Mouse (Mus musculus) lung, embryonic 16.5 days (tissue): ENCODE measurements around the gene Gatad1. TPM values are rescaled to one million over a fixed set of nuclear protein-coding genes. Genes with fewer than 3 reads are reported as not detected.

ENCODE experiments used
- ATAC-seq: fragments of 200-750 bp; cut with Nextera tagmentation; 2 replicates; pipeline ENCODE4 v1.8.0; 2017; ENCODE audit warnings: low read depth, mild to moderate bottlenecking, moderate library complexity
- H3K27ac ChIP-seq: fragments of 300-500 bp; sonication (generic); 2 replicates; pipeline ENCODE4 v1.5.1; 2014; ENCODE audit warnings: mild to moderate bottlenecking, control low read depth, low read length
- H3K27me3 ChIP-seq: fragments of 300-500 bp; sonication (generic); 2 replicates; pipeline ENCODE4 v1.6.1; 2014; ENCODE audit warnings: low read depth, low read length, mixed read lengths; ENCODE audit not compliant: control insufficient read depth, insufficient read depth
- H3K36me3 ChIP-seq: fragments of 300-500 bp; sonication (generic); 2 replicates; pipeline ENCODE4 v1.6.1; 2014; ENCODE audit warnings: low read length; ENCODE audit not compliant: control insufficient read depth, insufficient read depth
- H3K4me1 ChIP-seq: fragments of 300-500 bp; sonication (generic); replicated peaks from 2 replicates; pipeline ENCODE4 v1.6.1; 2014; ENCODE audit warnings: low read length, mixed read lengths; ENCODE audit not compliant: control insufficient read depth, insufficient read depth
- H3K4me2 ChIP-seq: fragments of 300-500 bp; sonication (generic); 2 replicates; pipeline ENCODE4 v1.6.1; 2014; ENCODE audit warnings: low read depth, low read length, control low read depth
- H3K4me3 ChIP-seq: fragments of 300-500 bp; sonication (generic); 2 replicates; pipeline ENCODE4 v1.5.1; 2014; ENCODE audit warnings: mild to moderate bottlenecking, low read length, control low read depth
- H3K9ac ChIP-seq: fragments of 300-500 bp; sonication (generic); 2 replicates; pipeline ENCODE4 v1.6.1; 2014; ENCODE audit warnings: low read length, control low read depth
- H3K9me3 ChIP-seq: fragments of 300-500 bp; sonication (generic); 2 replicates; pipeline ENCODE4 v1.6.1; 2016; ENCODE audit warnings: low read length; ENCODE audit not compliant: control insufficient read depth
- WGBS: fragments of 180-500 bp; shearing (Covaris S2); extraction: QIAGEN DNeasy Blood & Tissue Kit; methylation state at CpG from one replicate; pipeline ENCODE4 v1.1.7; 2014; 5-methylcytosine and 5-hydroxymethylcytosine counted together
- polyA plus RNA-seq: library from polyadenylated mRNA; unstranded; fragments of >200 nt; fragmentation: Nextera tagmentation; extraction: Ambion mirVana; gene quantifications from 2 replicates; pipeline ENCODE4 v1.2.1, GENCODE M21; 2015

Gene Gatad1
- polyA plus RNA-seq = 62.9 and 65.7 TPM in 2 replicates

DNA sequence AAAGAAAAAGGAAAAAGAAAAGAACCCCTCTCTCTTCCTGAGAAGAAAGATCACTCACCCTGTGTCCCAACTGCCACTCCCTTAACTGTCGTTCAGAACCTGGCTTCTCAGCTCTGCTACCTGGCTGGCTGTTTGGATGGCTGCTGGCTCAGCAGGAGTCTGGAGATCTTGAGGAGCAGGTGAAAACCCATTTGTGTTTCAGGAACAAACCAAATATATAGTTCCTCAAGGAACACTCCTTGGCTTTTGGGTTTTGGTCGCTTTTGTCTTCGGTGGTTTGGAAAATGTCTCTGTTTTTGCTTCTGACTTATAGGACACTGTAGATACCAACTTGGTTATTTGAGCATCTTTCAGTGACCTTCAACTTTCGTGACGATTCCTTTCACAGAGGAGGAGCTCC is at the start of gene Gatad1:
Gene Gatad1, minus strand, starts transcription at position 101 of the 400 bp plus-strand sequence.
- WGBS = 63% methylated on average over 5 of the region's 5 CpGs
- ATAC-seq = no peak
- no peak within 1 kb of the TSS for H3K27ac ChIP-seq

DNA sequence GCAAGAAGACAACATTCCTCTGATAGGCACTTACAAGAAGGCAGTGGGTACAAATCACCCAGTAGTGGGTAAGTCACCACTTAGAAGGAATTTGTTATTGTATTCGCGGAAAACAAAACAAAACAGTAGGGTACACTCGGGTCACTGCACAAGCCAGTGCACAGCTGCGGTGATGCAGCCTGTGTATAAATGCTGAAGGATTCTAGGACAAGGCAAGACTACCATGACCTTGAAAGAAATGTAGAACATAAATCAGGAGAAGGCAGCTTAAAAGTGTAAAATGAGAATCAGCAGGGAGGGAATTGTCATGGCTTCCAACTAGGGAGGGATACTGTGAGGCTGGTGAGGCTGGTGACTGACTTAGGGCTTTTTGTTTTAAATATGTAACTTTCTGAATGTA is 45.2 kb upstream of the Gatad1 start:
- no peaks in the 10 kb centered on the region for H3K27me3 ChIP-seq
- no peak overlapping the region for H3K27ac ChIP-seq
- H3K4me1 ChIP-seq = no peaks in the 10 kb centered on the region
- 87% methylated on average over 4 of the region's 4 CpGs for WGBS
- ATAC-seq = no peak
- no peak overlapping the region for H3K4me2 ChIP-seq
- peaks cover 5% of the 10 kb centered on the region for H3K36me3 ChIP-seq
- H3K9me3 ChIP-seq = no peaks in the 10 kb centered on the region
- H3K9ac ChIP-seq = no peak overlapping the region
- H3K4me3 ChIP-seq = no peak overlapping the region

More for the DNA sequence above, at the start of gene Gatad1:
- no peak within 1 kb of the TSS for H3K9ac ChIP-seq
- H3K4me1 ChIP-seq = no peaks in the 10 kb centered on the region
- no peaks in the 10 kb centered on the region for H3K27me3 ChIP-seq
- H3K4me2 ChIP-seq = no peak within 1 kb of the TSS
- no peak within 1 kb of the TSS for H3K4me3 ChIP-seq
- no peaks in the 10 kb centered on the region for H3K9me3 ChIP-seq
- no peaks in the 10 kb centered on the region for H3K36me3 ChIP-seq

DNA sequence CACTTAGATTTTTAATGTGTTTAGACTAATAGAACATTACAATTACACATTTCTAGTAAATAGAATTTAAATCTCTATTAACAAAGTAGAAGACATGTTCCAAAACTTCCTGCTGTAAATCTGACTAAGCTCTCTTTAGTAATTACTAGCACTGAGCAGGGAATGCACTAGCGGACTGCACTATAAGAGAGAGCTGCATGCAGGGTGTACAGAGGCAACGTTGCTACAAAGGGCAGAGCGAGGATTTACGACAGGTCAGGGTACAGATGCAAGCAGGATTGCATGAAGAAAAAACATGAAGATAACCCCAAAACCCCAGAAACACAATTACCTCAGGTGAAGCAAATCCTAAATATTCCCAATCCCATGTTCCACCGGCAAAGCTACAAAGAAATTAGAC is 43.0 kb upstream of the Gatad1 start:
- no peak for ATAC-seq
- no peaks in the 10 kb centered on the region for H3K4me1 ChIP-seq
- 90% methylated on average over 5 of the region's 5 CpGs for WGBS
- no peak overlapping the region for H3K27ac ChIP-seq
- H3K9ac ChIP-seq = no peak overlapping the region
- H3K9me3 ChIP-seq = no peaks in the 10 kb centered on the region
- peaks cover 5% of the 10 kb centered on the region for H3K36me3 ChIP-seq
- H3K4me2 ChIP-seq = no peak overlapping the region
- no peak overlapping the region for H3K4me3 ChIP-seq
- H3K27me3 ChIP-seq = no peaks in the 10 kb centered on the region

DNA sequence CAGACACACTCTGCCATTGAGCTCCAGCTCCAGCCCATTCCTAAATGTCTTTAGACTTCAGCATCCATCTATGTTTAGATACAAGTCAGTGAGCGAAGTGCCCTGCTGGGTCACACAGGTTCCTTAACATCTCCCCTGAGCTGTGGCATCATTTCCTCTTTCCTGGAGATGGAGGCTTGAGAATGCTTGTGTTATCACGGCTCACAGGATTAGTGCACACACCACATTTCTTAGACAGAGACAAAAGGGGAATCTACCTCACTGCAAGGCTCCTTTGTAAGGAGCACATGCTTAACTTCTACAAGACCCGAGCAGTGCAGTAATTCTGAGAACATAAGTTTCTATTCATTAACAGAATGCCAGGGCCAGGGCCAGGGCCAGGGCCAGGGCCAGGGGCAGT is 39.0 kb upstream of the Gatad1 start:
- Histone ChIP-seq H3K4me1 (no peaks in the 10 kb centered on the region), H3K27ac (no peak overlapping the region), H3K4me3 (no peak overlapping the region), H3K36me3 (peaks cover 18% of the 10 kb centered on the region), H3K9me3 (no peaks in the 10 kb centered on the region), H3K4me2 (no peak overlapping the region), H3K9ac (no peak overlapping the region), H3K27me3 (no peaks in the 10 kb centered on the region)
- ATAC-seq = no peak
- WGBS = 91% methylated on average over 3 of the region's 3 CpGs

DNA sequence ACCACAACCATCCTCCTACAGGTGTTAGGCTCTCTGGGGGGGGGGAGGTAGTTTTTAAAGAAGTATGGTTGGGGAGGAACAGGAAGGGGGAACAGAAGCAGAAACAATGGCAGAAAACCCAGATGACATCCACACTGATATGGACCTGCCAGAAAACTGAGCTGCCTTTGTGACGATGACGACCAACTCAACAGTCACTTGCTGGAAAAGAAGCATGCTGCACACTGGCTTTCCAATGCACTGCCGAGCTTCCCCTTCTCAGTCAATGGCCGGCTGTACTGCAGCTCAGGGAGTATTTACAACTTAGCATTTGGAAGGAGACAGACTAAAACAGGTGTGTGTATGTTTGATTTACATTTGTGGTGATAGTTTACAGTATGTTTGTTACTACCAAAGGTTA is 38.2 kb upstream of the Gatad1 start:
- H3K27me3 ChIP-seq = no peaks in the 10 kb centered on the region
- WGBS = 81% methylated on average over 4 of the region's 4 CpGs
- H3K9ac ChIP-seq = no peak overlapping the region
- H3K9me3 ChIP-seq = no peaks in the 10 kb centered on the region
- no peaks in the 10 kb centered on the region for H3K4me1 ChIP-seq
- H3K4me3 ChIP-seq = no peak overlapping the region
- ATAC-seq = no peak
- no peak overlapping the region for H3K4me2 ChIP-seq
- no peak overlapping the region for H3K27ac ChIP-seq
- peaks cover 16% of the 10 kb centered on the region for H3K36me3 ChIP-seq

DNA sequence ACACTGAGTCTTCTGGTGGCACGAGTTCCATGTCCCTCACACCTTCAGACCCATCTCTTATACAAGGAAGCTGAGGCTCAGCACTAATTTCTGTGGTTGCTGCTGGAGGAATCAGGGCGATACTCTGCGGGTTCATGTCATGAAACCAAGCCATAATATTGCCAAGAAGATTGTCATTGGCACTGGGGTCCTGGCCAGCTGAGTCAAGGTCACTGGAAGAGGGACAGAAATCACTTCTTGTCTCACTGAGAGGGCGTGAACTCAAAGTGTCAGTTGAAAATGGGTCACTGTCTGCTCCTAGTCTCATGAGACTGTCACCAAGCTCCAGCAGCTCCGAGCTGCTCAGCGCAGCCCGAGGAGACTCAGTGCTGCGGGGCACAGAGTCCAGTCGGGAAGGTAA is 36.0 kb upstream of the Gatad1 start:
- H3K27me3 ChIP-seq = no peaks in the 10 kb centered on the region
- no peak overlapping the region for H3K27ac ChIP-seq
- H3K4me2 ChIP-seq = no peak overlapping the region
- peaks cover 12% of the 10 kb centered on the region for H3K36me3 ChIP-seq
- WGBS = 92% methylated on average over 9 of the region's 9 CpGs
- H3K4me1 ChIP-seq = no peaks in the 10 kb centered on the region
- H3K9me3 ChIP-seq = no peaks in the 10 kb centered on the region
- H3K4me3 ChIP-seq = no peak overlapping the region
- no peak overlapping the region for H3K9ac ChIP-seq
- ATAC-seq = no peak

DNA sequence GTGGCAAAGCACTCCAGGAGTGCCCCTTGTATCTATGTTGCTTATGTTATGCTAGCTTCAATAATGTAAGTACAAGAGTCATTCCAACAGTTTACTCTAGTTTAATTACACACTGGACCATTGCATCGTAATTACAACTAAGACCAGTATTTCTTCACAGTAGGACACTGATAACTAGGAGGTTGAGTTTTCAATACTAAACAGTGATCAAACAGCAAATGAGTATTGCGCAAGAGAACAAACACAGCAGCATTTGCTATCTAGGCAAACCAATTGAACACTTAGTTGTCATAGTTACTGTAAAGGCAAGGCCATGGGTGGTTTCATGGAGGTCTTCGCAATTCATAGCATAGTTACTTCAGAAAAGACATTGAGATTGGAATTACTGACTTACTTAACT is 34.3 kb upstream of the Gatad1 start:
- H3K9ac ChIP-seq = no peak overlapping the region

DNA sequence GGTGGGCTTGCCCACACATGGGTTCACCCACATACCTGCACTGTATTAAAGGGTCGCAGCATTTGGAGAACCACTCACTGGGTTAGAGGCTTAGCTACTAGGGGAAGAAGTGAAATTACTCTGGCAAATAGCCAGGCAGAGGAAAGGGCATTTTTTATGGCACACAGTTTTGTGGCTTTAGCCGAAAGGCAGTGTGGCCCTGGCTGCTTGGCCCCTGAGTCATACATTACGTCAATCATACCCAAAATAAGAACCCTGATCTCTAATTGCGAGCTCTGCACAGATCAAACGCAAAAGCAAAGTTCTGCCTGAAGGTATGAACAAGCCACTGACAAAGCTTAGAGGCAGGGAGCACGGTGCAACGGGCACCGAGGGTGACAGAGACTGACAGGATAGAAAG is 31.3 kb upstream of the Gatad1 start:
- Histone ChIP-seq H3K27me3 (no peaks in the 10 kb centered on the region), H3K4me3 (no peak overlapping the region), H3K36me3 (peaks cover 10% of the 10 kb centered on the region; the same call in 1 of the 2 replicates), H3K4me2 (no peak overlapping the region), H3K27ac (no peak overlapping the region), H3K9me3 (no peaks in the 10 kb centered on the region), H3K4me1 (no peaks in the 10 kb centered on the region), H3K9ac (no peak overlapping the region)
- ATAC-seq = no peak
- 85% methylated on average over 8 of the region's 8 CpGs for WGBS

More for the DNA sequence above, 34.3 kb upstream of the Gatad1 start:
- no peak overlapping the region for H3K4me3 ChIP-seq
- no peak for ATAC-seq
- WGBS = 96% methylated on average over 3 of the region's 3 CpGs
- H3K4me1 ChIP-seq = no peaks in the 10 kb centered on the region
- H3K27me3 ChIP-seq = no peaks in the 10 kb centered on the region
- no peak overlapping the region for H3K27ac ChIP-seq
- no peaks in the 10 kb centered on the region for H3K9me3 ChIP-seq
- peaks cover 12% of the 10 kb centered on the region for H3K36me3 ChIP-seq
- no peak overlapping the region for H3K4me2 ChIP-seq

DNA sequence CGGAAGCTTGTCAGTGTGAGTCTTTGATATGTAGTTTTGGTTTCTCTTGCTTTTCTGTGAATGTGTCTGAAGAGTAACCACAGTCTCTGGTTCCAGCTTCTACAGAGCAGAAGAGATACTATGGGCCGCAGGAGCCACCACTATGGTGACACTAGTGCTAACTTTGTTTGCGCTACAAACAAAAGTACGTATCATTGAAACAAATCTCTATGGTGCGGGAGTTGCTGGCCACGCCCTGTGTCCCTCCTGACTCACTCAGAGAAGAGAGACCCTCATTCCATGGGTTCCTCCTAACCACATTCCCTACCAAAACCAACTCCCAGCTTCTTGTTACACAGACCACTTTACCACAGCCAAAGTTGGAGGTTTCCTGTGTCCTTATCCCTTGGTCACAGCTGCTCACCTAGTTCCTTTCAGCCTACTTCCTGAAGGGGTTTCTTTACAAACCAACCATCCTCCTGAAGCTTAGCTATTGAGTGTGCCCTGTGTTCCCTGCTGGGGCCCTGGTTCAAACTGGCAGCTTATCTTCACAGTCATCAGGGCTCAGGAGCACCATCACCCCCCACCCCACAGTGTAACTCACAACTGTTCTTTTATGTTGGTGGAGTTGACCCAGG is 13.1 kb upstream of the Gatad1 start:
- no peaks in the 10 kb centered on the region for H3K4me1 ChIP-seq
- H3K4me3 ChIP-seq = no peak overlapping the region
- no peak overlapping the region for H3K9ac ChIP-seq
- 86% methylated on average over 6 of the region's 6 CpGs for WGBS
- no peak overlapping the region for H3K27ac ChIP-seq
- H3K4me2 ChIP-seq = no peak overlapping the region
- H3K27me3 ChIP-seq = no peaks in the 10 kb centered on the region
- H3K36me3 ChIP-seq = no peaks in the 10 kb centered on the region
- no peaks in the 10 kb centered on the region for H3K9me3 ChIP-seq
- ATAC-seq = no peak

DNA sequence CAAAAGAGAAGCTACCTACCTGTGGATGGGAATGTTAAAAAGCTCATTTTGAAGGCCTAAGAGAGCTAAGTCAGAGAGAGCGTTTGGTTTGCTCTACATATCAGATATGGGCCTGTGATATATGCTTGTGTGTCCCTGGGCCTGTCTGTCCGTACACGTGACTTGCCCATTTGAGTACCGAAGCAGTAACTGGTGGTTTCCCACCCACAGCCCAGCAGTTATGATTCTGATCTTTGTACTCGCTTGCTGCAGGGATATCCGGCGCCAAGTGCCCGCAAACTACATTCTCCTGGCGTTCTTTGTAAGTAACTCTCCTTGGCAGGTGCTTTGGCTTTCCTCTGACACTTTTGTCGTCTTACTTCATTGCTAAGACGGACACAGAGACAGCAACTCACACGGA is 9.6 kb upstream of the Gatad1 start:
- no peak for ATAC-seq
- Histone ChIP-seq H3K9ac (no peak overlapping the region), H3K4me1 (no peaks in the 10 kb centered on the region), H3K36me3 (no peaks in the 10 kb centered on the region), H3K27ac (no peak overlapping the region), H3K4me2 (no peak overlapping the region), H3K9me3 (no peaks in the 10 kb centered on the region), H3K4me3 (no peak overlapping the region), H3K27me3 (no peaks in the 10 kb centered on the region)
- 82% methylated on average over 12 of the region's 12 CpGs for WGBS
